Mouse (Mus musculus) forebrain, embryonic 11.5 days (tissue): ENCODE results near the gene Cdkn1b. TPM values are rescaled to one million over a fixed set of nuclear protein-coding genes. Genes with fewer than 3 reads are reported as not detected.

Source experiments
- ATAC-seq: fragments of 200-750 bp; cut with Nextera tagmentation; replicated peaks from 2 replicates; pipeline ENCODE4 v1.8.0; 2017; ENCODE audit warnings: moderate TSS enrichment; ENCODE audit not compliant: low FRiP score
- DNase-seq: peaks from one replicate; pipeline ENCODE4 v3.0.0-alpha.2; 2017; ENCODE audit warnings: low spot score
- H3K27ac ChIP-seq: fragments of 300-500 bp; sonication (generic); 2 replicates; pipeline ENCODE4 v1.5.1; 2014; ENCODE audit warnings: low read depth, low read length
- H3K27me3 ChIP-seq: fragments of 300-500 bp; sonication (generic); 2 replicates; pipeline ENCODE4 v1.6.1; 2014; ENCODE audit warnings: mild to moderate bottlenecking, low read length, mixed read lengths; ENCODE audit not compliant: control insufficient read depth, insufficient read depth
- H3K36me3 ChIP-seq: fragments of 300-500 bp; sonication (generic); 2 replicates; pipeline ENCODE4 v1.6.1; 2014; ENCODE audit warnings: mild to moderate bottlenecking, low read length, moderate library complexity, mixed read lengths; ENCODE audit not compliant: control insufficient read depth, insufficient read depth
- H3K4me1 ChIP-seq: fragments of 300-500 bp; sonication (generic); replicated peaks from 2 replicates; pipeline ENCODE4 v1.6.1; 2014; ENCODE audit warnings: low read length, mixed read lengths; ENCODE audit not compliant: control insufficient read depth, insufficient read depth
- H3K4me2 ChIP-seq: fragments of 300-500 bp; sonication (generic); 2 replicates; pipeline ENCODE4 v1.6.1; 2014; ENCODE audit warnings: low read depth, mild to moderate bottlenecking, low read length, moderate library complexity, mixed read lengths; ENCODE audit not compliant: severe bottlenecking
- H3K4me3 ChIP-seq: fragments of 300-500 bp; sonication (generic); 2 replicates; pipeline ENCODE4 v1.5.1; 2014; ENCODE audit warnings: low read depth, low read length
- H3K9ac ChIP-seq: fragments of 300-500 bp; sonication (generic); 2 replicates; pipeline ENCODE4 v1.6.1; 2014; ENCODE audit warnings: low read length
- H3K9me3 ChIP-seq: fragments of 300-500 bp; sonication (generic); 2 replicates; pipeline ENCODE4 v1.6.1; 2016; ENCODE audit warnings: low read length, mixed read lengths; ENCODE audit not compliant: control insufficient read depth
- WGBS: fragments of 180-500 bp; shearing (Covaris S2); extraction: QIAGEN DNeasy Blood & Tissue Kit; methylation state at CpG from one replicate; pipeline ENCODE4 v1.1.7; 2014; 5-methylcytosine and 5-hydroxymethylcytosine counted together
- polyA plus RNA-seq: library from polyadenylated mRNA; unstranded; fragments of >200 nt; fragmentation: Nextera tagmentation; extraction: Ambion mirVana; gene quantifications from 2 replicates; pipeline ENCODE4 v1.2.1, GENCODE M21; 2014

Cdkn1b gene
- polyA plus RNA-seq, 1 experiment from 2014 or later, result 27.3 TPM

DNA sequence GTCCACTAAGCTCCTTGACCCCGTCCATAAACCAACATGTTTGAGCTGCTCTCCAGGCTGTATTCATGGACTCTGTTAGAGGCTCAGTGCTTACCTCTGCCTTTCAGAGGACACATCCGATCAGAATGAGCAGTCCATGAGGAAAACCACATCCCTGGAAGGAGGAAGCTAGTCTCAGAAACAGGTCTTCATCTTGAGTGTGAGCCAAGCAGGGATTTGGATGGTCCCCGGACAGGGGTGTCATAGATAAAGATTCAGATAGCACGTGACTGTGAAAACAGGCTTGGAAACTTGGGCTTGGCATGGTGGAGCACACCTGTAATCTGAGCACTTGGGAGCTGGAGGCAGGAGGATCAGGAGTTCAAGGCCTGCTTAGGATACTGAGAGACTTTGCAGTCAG, 9.7 kb downstream of the Cdkn1b start:
- Histone ChIP-seq H3K36me3 (no peaks in the 10 kb centered on the region), H3K9ac (peak overlapping the region; percentile 33; the same call in 1 of the 2 replicates), H3K27me3 (no peaks in the 10 kb centered on the region), H3K9me3 (no peaks in the 10 kb centered on the region), H3K4me3 (peak overlapping the region; percentile 49), H3K4me1 (0 out of 2 replicates have a peak, but pooled peaks cover 5% of the 10 kb centered on the region), H3K4me2 (peak overlapping the region; percentile 94), H3K27ac (no peak overlapping the region)
- 55% methylated on average over 4 of the region's 4 CpGs for WGBS
- DNase-seq, result no peak
- no peak for ATAC-seq

DNA sequence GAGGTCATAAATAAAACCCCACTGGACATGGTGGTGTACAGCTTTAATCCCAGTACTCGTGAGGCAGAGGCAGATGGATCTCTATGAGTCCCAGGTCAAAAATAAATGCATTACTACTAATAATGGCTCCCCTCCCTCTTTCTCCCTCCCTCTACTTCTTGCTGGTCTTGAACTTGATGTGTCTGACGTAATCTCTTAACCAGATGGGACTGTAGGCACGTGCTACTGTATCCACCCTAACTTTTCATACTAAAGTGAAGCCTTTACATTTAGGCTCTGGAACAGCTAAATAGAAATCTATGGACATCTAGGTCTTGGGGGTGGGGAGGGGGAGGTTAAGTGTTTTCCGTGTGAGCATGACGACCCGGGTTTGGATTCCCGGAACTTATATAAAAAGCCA, 10.2 kb downstream of the Cdkn1b start:
- no peak for ATAC-seq
- Histone ChIP-seq H3K27ac (no peak overlapping the region), H3K4me1 (0 out of 2 replicates have a peak, but pooled peaks cover 5% of the 10 kb centered on the region)

DNA sequence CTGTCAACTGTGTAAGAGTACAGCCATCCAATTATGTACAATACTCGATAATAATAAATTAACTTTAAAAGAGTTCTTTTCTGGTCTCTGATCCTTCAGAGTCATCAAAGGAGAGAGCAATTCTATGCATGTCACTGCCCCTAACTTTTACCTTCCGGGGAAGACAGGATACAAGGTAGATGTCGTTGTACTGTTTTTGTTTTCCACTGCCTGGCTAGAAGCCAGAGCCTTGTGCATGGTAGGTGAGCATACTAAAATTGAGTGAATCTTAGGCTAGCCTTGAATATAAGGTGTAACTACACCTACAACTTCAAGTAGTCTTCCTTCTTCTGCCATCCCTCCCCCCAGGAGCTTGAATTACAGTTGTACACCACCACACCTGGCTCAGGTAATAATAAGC, 10.9 kb downstream of the Cdkn1b start:
- Histone ChIP-seq H3K9me3 (no peaks in the 10 kb centered on the region), H3K4me1 (0 out of 2 replicates have a peak, but pooled peaks cover 5% of the 10 kb centered on the region), H3K9ac (no peak overlapping the region), H3K36me3 (no peaks in the 10 kb centered on the region), H3K27ac (no peak overlapping the region), H3K4me3 (no peak overlapping the region), H3K4me2 (peak overlapping the region; percentile 94; the same call in 1 of the 2 replicates), H3K27me3 (no peaks in the 10 kb centered on the region)
- DNase-seq (no peak), ATAC-seq (no peak)
- 90% methylated on average over 3 of the region's 3 CpGs for WGBS

More for the DNA sequence above, 10.2 kb downstream of the Cdkn1b start:
- Histone ChIP-seq H3K36me3 (no peaks in the 10 kb centered on the region), H3K9me3 (no peaks in the 10 kb centered on the region), H3K4me3 (peak overlapping the region; percentile 49), H3K27me3 (no peaks in the 10 kb centered on the region), H3K4me2 (peak overlapping the region; percentile 94), H3K9ac (no peak overlapping the region)
- no peak for DNase-seq
- WGBS, result 82% methylated on average over 7 of the region's 7 CpGs

DNA sequence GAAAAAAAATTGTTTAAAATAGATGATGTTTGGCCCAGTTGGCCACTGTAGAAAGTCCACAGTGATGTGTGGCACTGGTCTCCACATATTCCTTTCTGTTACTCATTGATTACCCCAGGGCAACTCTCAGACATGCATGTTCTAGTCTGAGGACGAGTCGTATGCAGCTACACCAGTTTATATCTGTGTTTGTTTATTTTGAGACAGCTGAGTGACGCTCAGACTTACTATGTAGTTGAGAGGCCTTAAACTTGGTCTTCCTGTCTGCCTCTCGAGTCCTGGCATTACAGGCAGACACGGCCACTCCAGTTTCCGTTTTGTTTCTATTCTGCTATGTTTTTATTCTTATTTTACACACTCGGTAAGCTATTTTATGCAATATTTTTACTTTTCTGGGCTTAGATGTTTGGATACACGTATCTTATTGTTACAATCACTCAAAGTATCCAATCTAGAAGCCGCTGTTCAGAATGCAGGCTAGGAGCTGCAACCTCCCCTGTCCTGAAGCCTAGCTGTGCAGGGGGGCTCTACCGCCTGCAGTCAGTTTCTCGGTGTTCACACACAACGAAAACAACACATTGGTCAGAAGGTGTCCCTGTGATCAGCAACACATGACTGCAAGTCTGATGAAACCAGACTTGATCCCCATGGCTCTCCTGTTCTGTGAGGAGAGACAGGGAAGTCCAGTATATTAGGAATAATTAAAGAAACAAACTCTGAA, 12.4 kb downstream of the Cdkn1b start:
- no peaks in the 10 kb centered on the region for H3K36me3 ChIP-seq
- no peaks in the 10 kb centered on the region for H3K9me3 ChIP-seq
- DNase-seq, result no peak
- H3K27ac ChIP-seq, result no peak overlapping the region
- no peak for ATAC-seq
- no peaks in the 10 kb centered on the region for H3K27me3 ChIP-seq
- no peak overlapping the region for H3K9ac ChIP-seq
- no peak overlapping the region for H3K4me2 ChIP-seq
- 84% methylated on average over 12 of the region's 12 CpGs for WGBS
- no peak overlapping the region for H3K4me3 ChIP-seq
- H3K4me1 ChIP-seq, result 0 out of 2 replicates have a peak, but pooled peaks cover 2% of the 10 kb centered on the region

DNA sequence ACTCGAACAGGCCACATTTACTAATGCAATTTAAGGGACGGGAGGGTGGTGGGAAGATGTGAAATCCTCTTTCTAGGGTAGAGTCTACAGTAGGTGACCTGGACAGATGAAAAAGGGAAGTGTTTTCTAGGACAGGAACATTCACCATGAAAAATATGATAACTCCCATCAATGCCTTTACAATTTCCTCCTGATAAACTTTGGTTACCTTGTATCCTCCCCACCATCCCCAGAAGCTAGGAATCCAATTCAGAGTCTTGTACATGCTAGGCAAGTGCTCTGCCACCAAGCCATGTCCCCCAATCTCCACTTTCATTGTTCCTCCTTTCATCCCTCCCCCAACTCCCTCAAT, 13.0 kb downstream of the Cdkn1b start:
- 87% methylated on average over 2 of the region's 2 CpGs for WGBS

DNA sequence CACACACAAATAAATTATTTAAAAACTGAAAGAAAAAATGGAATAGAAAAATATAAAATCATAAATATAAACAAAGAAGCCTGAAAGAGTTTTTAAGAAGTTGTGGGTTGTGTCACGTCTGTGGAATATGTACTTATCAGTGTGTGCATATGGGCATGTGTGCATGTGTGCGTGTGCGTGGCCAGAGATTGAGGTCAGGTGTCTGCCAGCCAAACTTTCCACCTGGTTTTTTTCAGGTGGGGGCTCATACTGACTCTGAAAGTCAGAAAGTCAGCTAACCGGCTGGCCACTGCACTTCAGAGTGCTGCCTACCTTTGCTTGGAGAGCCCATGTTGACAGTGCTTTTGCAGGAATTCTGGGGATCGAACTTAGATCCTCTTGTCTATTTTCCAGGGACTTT, 14.1 kb downstream of the Cdkn1b start:
- DNase-seq (no peak), ATAC-seq (no peak)
- no peaks in the 10 kb centered on the region for H3K27me3 ChIP-seq
- H3K9me3 ChIP-seq, result no peaks in the 10 kb centered on the region
- no peak overlapping the region for H3K9ac ChIP-seq
- 0 out of 2 replicates have a peak, but pooled peaks cover 2% of the 10 kb centered on the region for H3K4me1 ChIP-seq
- H3K4me3 ChIP-seq, result no peak overlapping the region
- 94% methylated on average over 5 of the region's 5 CpGs for WGBS
- no peak overlapping the region for H3K4me2 ChIP-seq
- no peak overlapping the region for H3K27ac ChIP-seq
- no peaks in the 10 kb centered on the region for H3K36me3 ChIP-seq

More for the DNA sequence above, 13.0 kb downstream of the Cdkn1b start:
- H3K4me3 ChIP-seq, result no peak overlapping the region
- no peak overlapping the region for H3K27ac ChIP-seq
- no peak overlapping the region for H3K9ac ChIP-seq
- DNase-seq (no peak), ATAC-seq (no peak)
- H3K4me2 ChIP-seq, result no peak overlapping the region
- no peaks in the 10 kb centered on the region for H3K27me3 ChIP-seq
- H3K36me3 ChIP-seq, result no peaks in the 10 kb centered on the region
- 0 out of 2 replicates have a peak, but pooled peaks cover 2% of the 10 kb centered on the region for H3K4me1 ChIP-seq
- no peaks in the 10 kb centered on the region for H3K9me3 ChIP-seq

DNA sequence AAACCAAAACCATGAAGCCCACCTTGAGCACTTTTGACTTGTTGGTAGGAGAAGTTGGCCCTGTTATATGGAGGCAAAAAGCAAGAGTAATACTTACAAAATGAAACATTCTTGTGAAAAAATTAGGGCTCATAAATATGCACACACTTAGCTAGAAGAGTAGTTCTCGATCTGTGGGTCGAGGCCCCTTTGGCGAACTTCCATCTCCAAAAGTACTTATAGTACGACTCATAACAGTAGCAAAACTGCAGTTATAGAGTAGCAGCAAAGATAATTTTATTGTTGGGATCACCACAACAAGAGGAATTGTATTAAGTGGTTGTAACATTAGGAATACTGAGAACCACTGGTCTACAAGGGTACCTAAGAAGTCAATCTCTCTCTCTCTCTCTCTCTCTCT, 19.6 kb downstream of the Cdkn1b start:
- WGBS, result 93% methylated on average over 4 of the region's 4 CpGs
- H3K36me3 ChIP-seq, result no peaks in the 10 kb centered on the region; the same call in 1 of the 2 replicates
- no peak for DNase-seq

DNA sequence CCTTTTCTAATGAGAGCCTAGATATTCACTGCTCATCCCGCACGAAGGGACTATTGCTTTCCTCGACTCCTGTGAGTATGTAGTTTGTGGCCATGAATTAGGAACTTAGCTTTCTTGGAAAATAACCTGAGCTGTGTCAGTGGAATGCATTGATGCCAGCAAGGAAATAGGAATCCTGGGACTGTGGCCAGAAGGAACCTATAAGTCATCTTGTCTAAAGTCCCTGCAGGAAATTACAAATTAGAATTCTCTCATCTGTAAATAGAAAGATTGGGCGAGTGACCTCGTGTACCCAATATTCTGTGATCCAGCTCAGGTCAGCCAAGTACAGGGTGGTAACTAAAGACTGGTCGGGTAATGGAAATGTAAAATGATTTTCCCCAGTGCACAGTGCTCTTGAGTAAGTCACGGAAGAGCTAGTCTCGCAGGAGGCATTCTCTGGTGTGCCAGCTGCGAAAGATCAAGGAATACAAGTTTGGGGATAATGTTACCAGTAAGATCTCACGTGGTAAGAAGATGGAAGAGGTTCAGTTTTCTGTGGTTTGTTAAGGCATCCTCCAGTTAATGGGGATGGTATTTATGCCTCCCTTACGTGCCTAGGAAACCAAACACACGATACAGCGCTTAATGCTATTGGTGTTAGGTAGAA, 23.7 kb downstream of the Cdkn1b start:
- WGBS, result 88% methylated on average over 13 of the region's 13 CpGs
- Histone ChIP-seq H3K4me1 (no peaks in the 10 kb centered on the region), H3K27me3 (no peaks in the 10 kb centered on the region), H3K4me3 (no peak overlapping the region), H3K9me3 (no peaks in the 10 kb centered on the region), H3K9ac (no peak overlapping the region), H3K36me3 (no peaks in the 10 kb centered on the region; the same call in 1 of the 2 replicates), H3K27ac (no peak overlapping the region), H3K4me2 (no peak overlapping the region)
- DNase-seq, result no peak
- ATAC-seq, result no peak

More for the DNA sequence above, 19.6 kb downstream of the Cdkn1b start:
- H3K4me3 ChIP-seq, result no peak overlapping the region
- no peaks in the 10 kb centered on the region for H3K27me3 ChIP-seq
- no peak overlapping the region for H3K4me2 ChIP-seq
- no peak overlapping the region for H3K27ac ChIP-seq
- no peaks in the 10 kb centered on the region for H3K4me1 ChIP-seq
- H3K9me3 ChIP-seq, result no peaks in the 10 kb centered on the region
- no peak for ATAC-seq
- no peak overlapping the region for H3K9ac ChIP-seq
